Mouse (Mus musculus): ENCODE data around the gene Mrpl12.
"Not testable (repeated sequence)": the region's sequence is repeated elsewhere in the genome, so short reads cannot be mapped to it uniquely, and the experiment has no call there.

Mrpl12 gene

DNA sequence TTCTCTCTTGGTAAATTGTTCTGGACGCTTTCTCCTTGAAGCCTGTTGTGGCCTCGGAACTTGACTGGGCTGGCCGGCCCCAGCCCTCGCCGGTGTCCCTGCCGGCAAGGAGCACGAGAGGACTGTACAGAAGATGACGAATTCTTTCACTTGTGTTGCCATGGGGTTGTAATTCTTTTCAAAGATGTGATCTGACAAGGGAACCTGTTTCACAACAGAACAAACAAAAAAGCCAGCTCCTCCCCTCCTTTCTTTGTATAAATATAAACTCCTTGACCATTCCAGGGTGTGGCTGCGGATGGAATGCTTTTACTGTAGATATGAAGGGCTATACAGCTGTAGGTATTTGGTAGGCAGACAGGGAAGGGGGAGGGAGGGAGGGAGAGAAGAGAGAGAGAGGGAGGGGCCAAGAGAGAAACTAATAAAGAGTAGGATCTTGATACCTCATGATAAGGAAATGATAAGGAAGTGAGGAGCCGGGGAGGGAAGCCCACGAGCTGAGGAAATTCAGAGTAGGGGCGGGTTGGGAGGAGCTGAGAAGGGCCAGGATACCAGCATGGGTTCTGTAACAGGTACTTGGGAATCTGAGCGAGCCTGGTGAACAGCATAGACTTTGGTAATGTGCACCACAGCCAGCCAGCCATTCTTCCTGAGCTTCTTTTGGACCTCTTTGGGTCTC, 23.3 kb downstream of the Mrpl12 start:
- no peak for DNase-seq (ENCODE audit: extremely low spot score, low read depth, low spot score)

DNA sequence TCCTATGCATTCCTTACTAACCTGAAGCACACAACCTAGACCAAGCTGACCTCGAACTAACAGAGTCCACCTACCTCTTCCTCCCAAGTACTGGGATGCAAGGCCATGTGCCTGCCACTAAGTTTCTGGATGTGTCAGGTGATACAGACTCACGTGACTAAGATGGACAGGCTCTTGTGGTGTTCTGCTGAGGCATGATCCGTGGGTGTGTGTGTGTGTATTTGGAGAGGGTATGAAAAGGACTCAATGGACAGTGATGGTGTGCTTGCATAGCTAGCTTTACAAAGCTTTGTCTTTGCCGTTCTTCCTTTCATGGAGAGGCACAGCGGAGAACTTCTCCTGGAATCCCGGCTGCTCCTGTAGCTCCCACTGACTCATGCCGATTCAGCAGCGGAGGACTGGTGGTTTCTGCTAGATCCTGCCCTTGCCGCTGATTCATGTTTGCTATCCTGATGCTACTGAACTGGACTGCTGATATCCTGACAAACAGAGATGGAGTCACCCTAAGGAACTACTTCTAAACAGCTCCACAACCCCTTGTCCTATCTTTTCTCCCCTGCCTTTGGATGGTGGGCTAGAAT, 24.0 kb downstream of the Mrpl12 start:
- no peak for DNase-seq (ENCODE audit: extremely low spot score, low read depth, low spot score)

- DNase-seq (ENCODE audit: extremely low spot score, low read depth, low spot score): no peak
Measured at GRCm38 (mm10) chr11:120509940-120510339, 25.5 kb downstream of the Mrpl12 start.

- DNase-seq (ENCODE audit: extremely low spot score, low read depth, low spot score): no peak
Measured at GRCm38 (mm10) chr11:120510375-120511030, 26.1 kb downstream of the Mrpl12 start.

GRCm38 (mm10) chr11:120512790-120513453, 28.5 kb downstream of the Mrpl12 start:
- no peak for DNase-seq (ENCODE audit: extremely low spot score, low read depth, low spot score)

- DNase-seq (ENCODE audit: extremely low spot score, low read depth, low spot score): not testable (repeated sequence)
Measured at GRCm38 (mm10) chr11:120514262-120514661, 29.8 kb downstream of the Mrpl12 start.

GRCm38 (mm10) chr11:120515611-120516010, 31.2 kb downstream of the Mrpl12 start:
- peak; percentile 66 for DNase-seq (ENCODE audit: extremely low spot score, low read depth, low spot score)

DNA sequence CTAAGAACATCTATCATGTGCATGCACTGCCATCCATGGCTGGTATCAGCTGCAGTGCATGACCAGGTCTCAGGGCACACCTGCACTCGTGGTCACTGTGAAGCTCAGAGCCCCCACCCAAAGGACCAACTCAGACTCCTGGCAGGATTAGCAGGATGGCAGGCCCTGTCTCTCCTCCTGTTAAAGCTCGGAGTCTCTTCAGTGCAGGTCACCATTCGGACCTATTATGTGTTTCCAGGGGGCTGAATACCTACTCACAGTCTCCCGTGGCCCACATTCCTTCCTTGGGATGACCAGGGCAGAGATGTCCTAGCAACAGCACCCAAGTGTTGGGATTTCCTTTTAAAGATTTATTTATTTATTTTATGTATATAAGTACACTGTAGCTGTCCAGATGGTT, 32.7 kb downstream of the Mrpl12 start:
- no peak for DNase-seq (ENCODE audit: extremely low spot score, low read depth, low spot score)

DNA sequence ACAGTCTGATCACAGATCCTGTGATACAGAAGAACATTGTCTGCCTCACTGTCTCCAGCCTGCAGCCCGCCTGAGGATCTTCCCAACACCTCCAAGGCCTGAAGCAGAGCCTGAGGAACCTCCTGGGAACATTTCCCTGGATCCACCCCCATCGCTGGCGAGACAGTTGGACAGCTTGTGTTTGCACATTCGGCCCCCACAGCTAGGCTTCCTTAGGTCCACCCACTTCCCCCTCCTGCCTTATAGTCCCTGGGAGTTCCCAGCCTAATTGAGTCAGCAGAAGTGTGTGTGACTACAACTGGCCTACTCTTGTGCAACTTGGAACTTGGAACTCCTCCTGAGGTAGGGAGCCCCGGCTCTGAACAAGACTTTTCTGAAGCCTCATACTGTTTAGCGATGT, 33.6 kb downstream of the Mrpl12 start:
- no peak for DNase-seq (ENCODE audit: extremely low spot score, low read depth, low spot score)

DNA sequence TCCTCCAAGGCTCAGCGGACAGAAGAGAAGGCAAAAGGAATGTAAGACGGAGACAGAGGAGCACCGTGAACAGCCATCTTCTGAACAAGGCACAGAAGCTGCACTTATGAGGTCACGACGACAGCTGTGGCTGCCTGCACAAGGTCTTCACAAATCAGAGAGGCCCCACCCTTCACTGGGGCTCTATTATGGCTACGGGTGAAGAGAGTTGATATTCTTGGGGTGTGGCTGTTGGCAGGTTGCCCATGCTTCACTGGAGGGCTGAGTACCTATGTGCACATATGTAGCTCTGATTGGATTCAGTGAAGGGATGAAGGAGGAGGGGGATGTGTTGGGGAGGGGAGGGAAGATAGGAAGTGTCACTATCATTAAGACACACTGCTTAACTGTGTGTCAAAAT, 34.1 kb downstream of the Mrpl12 start:
- no peak for DNase-seq (ENCODE audit: extremely low spot score, low read depth, low spot score)

- no peak for DNase-seq (ENCODE audit: extremely low spot score, low read depth, low spot score)
Measured at GRCm38 (mm10) chr11:120519738-120520137, 35.3 kb downstream of the Mrpl12 start.

GRCm38 (mm10) chr11:120520498-120520897, 36.1 kb downstream of the Mrpl12 start:
- DNase-seq (ENCODE audit: extremely low spot score, low read depth, low spot score): no peak

DNA sequence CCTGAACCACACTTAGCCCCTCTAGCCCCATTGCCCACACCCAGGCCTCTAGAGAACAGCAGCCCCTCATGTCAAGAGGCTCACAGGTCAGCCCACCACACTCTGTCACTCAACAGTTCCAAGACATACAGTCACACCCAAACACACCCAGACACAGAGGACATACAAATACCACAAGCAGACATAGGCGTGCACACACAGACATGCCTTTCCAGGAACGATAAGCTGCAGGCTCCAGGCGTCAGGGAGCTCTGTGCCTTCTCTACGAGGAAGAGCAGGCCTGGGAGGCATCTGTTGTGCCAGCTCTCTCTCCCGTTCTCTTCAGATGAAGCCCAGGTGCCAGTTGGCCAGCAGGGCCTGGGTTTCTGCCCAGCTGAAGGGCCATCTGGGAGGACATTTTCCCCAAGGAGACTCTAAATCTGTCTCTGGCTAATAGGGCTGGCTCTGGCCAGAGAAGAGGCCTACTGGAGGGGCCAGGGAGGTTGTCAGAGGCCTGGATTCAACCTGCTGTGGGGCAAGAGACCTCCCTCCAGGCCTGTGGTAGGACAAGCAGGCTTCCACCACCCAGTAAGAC, 36.6 kb downstream of the Mrpl12 start:
- no peak for DNase-seq (ENCODE audit: extremely low spot score, low read depth, low spot score)

DNA sequence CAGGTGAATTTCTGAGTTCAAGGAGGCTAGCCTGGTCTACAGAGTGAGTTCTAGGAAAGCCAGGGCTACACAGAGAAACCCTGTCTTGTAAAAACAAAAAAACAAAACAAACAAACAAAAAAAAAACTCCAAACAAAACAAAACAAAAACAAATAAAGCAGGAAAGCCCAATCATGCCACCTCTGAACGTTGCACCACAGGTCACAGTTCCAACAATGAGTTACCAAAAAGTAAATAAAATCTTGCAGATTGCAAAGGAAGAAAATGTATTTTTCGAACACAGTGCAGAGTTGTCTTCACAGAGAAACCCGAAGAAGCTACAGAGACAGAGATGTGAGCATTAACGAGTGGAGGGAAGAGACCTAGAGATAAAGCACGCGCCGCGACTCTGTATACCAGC, 38.2 kb downstream of the Mrpl12 start:
- DNase-seq (ENCODE audit: extremely low spot score, low read depth, low spot score): no peak

DNA sequence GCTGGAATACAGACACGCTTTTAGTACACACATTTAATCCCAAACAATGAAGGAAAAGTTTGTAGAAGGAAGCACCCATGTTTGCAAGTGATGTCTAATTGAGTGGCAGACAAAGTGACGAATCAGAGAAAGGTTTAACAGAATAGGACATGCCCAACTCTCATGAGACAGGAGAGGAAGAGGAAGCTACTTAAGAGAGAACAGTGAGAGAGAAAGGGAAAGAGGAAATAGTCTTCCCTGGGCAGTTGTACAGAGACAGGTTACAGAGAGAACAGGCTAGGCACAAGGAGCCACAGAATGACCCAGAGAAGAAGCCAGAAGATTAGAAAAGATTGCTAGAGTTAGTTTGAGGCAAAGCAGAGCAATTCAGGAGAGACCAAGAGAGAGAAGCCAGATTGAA, 41.5 kb downstream of the Mrpl12 start:
- no peak for DNase-seq (ENCODE audit: extremely low spot score, low read depth, low spot score)

- DNase-seq (ENCODE audit: extremely low spot score, low read depth, low spot score): no peak
Measured at GRCm38 (mm10) chr11:120527690-120528354, 43.4 kb downstream of the Mrpl12 start.

DNA sequence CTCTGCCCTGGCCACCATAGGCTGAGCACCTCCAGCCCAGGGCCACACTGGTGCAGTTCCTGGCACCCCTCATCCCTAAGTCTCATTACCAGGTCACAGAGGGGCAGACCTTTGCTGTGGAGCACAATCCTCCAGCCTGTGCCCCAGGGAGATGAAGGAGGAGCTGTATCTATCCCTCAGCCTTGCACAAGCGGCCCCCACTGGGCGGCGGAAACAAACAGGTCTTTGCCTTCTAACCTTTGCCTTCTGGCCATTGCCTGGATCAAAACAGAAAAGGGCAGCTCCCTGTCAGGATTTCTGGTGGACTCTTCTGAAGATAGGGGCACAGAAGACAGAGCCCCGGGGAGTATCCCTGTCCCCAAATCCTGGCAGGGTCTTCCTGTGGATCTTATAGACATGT, 44.5 kb downstream of the Mrpl12 start:
- DNase-seq (ENCODE audit: extremely low spot score, low read depth, low spot score): no peak

GRCm38 (mm10) chr11:120530085-120530964, 45.9 kb downstream of the Mrpl12 start, which contains the start of gene Gcgr:
Gene Gcgr, plus strand, starts transcription at chr11:120530699.
- DNase-seq (ENCODE audit: extremely low spot score, low read depth, low spot score): no peak

GRCm38 (mm10) chr11:120531646-120532045, 47.2 kb downstream of the Mrpl12 start:
- no peak for DNase-seq (ENCODE audit: extremely low spot score, low read depth, low spot score)

GRCm38 (mm10) chr11:120534093-120534492, 49.7 kb downstream of the Mrpl12 start:
- DNase-seq (ENCODE audit: extremely low spot score, low read depth, low spot score): no peak
